Mouse (Mus musculus) neutrophil, adult 83 days (primary cell): ENCODE results near the gene Nedd4. TPM values are rescaled to one million over a fixed set of nuclear protein-coding genes. Genes with fewer than 3 reads are reported as not detected.

ENCODE experiments used
- total RNA-seq, 2 experiments: library from RNA; stranded (reverse); gene quantifications; one replicate each; pipeline ENCODE4 v1.2.4; 2023

Gene Nedd4
- total RNA-seq = 100 to 1,000 TPM; 117 to 135 TPM

DNA sequence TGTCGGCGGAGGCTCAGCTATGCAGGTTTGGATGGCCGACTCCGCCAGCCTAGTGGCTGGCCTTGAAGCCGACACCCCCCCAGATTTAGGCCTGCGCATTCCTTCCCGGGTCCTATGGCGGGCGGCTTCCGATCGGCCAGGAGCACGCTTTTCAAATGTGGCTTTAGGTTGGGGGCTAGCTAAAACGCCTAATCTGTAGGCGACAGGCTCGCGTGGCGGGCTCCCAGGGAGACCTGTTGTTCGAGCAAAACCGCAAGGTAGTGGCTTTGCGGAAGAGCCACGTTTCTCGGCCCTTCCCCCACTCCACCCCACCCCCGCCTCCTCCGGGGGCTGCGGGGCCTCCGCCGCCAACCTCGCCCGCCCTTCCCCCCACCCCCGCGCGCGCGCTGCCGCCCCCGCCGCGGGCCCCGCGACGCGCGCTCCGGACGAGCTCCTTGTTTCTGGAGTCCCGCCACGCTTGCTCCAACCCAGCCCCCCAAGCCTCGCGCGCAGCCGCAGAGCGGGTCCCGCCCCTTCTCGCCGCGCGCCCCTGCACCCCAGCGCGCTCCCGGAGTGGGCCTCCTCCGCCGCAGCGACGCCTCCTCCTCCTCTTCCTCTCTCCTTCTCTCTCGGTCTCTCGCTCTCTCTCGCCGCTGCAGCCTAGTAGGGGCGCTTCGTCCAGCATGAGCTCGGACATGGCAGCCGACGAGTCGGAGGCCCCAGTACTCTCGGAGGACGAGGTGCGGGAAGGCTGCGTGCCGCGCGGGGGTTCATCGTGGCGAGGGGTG is at the start of gene Nedd4:
Gene Nedd4 (plus strand): TSS at position 452 of the 767 bp plus-strand sequence.

Other genes with a start within 250 kb of the Nedd4 start
- gene Mns1, start 224.3 kb upstream of the Nedd4 start, total RNA-seq = 1 to 10 TPM; 6.7 to 7.9 TPM
- 1 to 10 TPM; 3.6 to 4.1 TPM for gene Tex9, start 170.1 kb upstream of the Nedd4 start, total RNA-seq
- gene Rfx7, start 130.1 kb upstream of the Nedd4 start, total RNA-seq = 10 to 100 TPM; 28.5 to 29.6 TPM
- not detected for gene Prtg, start 144.5 kb downstream of the Nedd4 start, total RNA-seq